Mouse (Mus musculus) heart, adult 2 months (tissue): ENCODE data around the gene Elmsan1.

ENCODE experiments used
- CTCF ChIP-seq: fragments of 200-600 bp; IDR thresholded peaks from 2 replicates; pipeline ENCODE4 v1.8.1; 2022; ENCODE audit warnings: antibody characterized with exemption, mild to moderate bottlenecking, moderate library complexity
- EP300 ChIP-seq: fragments of 200-500 bp; IDR thresholded peaks from 2 replicates; pipeline ENCODE4 v1.6.1; 2011; ENCODE audit warnings: low read depth, low read length, control low read depth; ENCODE audit not compliant: insufficient read depth
- POLR2A ChIP-seq: fragments of 200-500 bp; IDR thresholded peaks from 2 replicates; pipeline ENCODE4 v1.6.1; 2011; ENCODE audit warnings: mild to moderate bottlenecking, low read depth, low read length, control low read depth; ENCODE audit not compliant: insufficient read depth

DNA sequence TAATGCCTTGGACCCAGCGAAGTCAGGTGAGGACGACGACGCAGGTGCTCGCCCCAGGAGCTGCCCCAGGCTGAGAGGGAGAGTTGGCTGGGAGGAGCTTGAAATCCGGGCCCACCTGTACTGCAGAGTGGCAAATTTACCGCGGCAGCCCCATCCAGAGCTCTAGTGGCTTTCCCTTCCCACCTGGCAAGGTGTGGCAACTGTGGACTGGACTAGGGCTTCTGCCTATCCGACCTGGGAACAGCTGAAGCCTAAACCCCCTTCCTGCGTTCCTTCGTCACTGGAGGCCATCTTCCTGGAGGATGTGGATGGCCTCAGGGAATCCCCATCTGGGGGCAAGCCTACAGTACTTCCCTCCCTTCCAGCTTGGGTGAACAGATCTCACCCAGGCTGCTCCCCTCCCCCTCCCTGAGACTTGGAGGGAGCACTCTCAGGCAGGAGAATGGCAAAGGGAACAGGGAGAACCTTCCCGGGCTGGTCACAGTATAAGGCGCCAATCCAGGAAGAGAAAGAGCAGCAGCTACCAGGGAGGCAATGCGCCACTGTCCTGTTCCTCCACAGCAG, 29.7 kb downstream of the Elmsan1 start:
- TF ChIP-seq POLR2A (no peak), EP300 (no peak), CTCF (no peak)
